Mouse (Mus musculus) CD4-positive helper T cell, adult 2 months (primary cell): Measurements from ENCODE around the gene Hes3.

ENCODE experiments used
- DNase-seq: peaks from one replicate; pipeline ENCODE4 v3.0.0-alpha.2; 2012; ENCODE audit warnings: low read depth, missing footprints, low spot score

Gene Hes3

GRCm38 (mm10) chr4:152260451-152260850 is 31.0 kb downstream of the Hes3 start:
- DNase-seq = no peak

GRCm38 (mm10) chr4:152257070-152257469 is 34.4 kb downstream of the Hes3 start:
- no peak for DNase-seq

DNA sequence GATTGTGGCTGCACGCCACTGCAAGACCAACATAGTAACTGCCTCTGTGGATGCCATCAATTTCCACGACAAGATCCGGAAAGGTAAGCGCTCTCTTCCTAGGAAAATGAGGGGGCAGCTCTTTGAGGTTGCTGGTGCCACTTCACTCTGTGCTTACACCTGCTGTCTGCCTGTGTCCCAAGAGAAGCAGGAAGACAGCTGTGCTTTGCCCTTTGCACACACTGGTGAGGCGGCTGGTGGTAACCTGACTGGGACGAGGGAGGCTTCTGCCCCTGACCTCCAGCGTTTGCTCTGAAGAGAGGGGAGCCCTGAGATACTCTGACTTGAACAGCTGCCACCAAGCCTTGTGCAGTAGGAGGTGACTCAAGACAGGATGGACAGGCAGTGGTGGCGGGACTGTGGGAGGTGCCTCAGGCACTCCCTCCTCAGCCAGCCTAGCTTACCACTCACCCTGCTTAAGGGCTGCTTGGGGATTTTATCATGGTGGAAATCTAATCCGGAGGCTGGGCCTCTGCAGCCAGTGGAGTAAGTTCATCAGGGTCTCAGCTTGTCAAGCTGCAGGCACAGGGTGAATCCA is 38.2 kb downstream of the Hes3 start:
- no peak for DNase-seq

- no peak for DNase-seq
Measured at GRCm38 (mm10) chr4:152250615-152251014, 40.8 kb downstream of the Hes3 start.

- DNase-seq = peak; percentile 45
Measured at GRCm38 (mm10) chr4:152247195-152247594, 44.3 kb downstream of the Hes3 start.

GRCm38 (mm10) chr4:152246011-152246410 is 45.5 kb downstream of the Hes3 start:
- DNase-seq = no peak

DNA sequence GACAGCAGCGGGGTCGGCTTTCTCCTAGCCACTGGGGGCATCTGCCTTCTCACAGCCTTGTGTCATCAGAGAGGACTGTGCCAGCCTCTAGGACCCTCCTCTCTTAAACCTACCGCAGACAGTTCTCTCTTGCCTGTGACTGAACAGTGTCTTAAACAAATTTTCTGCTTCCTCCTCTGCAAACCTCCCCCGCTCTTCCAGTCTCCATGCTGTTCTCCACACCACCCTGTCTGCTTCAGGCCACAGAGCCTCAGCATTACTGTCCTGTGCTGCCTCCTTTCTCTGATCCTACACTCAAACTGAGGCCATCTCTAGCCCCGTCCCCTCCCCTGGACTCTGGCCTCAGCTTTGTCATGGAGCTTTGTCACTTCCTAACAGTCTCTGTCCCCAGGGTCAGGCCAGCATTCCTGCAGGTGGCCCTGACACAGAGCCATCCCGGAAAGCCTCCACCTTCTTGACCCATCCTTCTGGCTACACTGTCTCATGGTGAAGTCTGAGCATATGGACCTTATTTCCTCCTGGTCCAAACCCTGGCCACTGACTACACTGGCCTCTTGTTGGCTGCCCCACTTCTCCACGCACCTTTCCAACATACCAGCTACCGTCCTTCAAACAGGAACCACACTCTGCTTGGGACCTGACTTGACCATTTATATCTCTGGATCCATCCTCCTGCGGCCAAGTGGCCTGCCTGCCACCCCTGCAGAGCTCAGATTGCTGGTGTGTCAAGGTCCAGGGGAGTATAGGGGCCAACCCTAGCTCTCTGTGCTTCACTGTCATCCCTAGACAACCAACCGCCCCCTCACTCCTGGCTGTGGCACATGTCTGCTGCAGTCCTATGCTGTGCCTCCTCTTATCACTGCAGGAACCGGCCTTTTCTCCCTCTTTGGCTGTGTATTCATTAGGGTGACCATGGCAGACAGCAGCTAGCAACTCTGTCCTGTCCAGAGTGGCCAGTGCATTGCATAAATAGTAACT is 46.6 kb downstream of the Hes3 start:
- no peak for DNase-seq

GRCm38 (mm10) chr4:152243969-152244368 is 47.5 kb downstream of the Hes3 start:
- DNase-seq = no peak

DNA sequence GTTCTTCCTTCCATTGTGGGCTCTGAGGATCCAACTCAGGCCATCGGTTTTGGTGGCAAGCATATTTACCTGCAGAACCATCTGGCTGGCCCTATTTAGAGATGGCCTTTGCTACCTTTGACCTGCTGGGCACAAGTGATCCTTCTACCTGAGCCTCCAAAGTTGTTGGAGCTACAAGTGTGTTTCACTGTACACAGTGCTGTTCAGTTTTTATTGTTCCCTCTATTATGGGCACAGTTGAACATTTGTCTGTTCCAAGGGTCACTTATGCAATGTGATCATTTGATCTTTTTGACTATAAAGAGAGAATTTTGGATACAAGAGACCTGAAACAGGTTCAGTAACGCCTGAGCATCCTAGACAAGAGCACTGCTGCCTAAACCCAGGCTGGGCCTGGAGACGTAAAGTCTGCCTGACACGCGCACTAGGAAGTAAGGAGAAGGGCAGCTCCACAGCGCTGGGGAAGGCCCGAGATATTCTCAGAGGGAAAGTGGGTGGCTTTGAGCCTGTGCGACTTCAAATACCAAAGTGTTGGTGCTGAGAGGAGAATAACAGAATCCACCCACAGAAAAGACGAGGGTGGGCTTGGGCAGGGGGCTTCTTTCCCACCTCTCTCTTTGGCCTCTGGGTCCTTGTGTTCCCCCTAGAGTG is 48.1 kb downstream of the Hes3 start:
- no peak for DNase-seq

- DNase-seq = no peak
Measured at GRCm38 (mm10) chr4:152239974-152240373, 51.5 kb downstream of the Hes3 start.
